Mouse (Mus musculus) neural tube, embryonic 14.5 days (tissue): Measurements from ENCODE around the gene Bdh1. TPM values are rescaled to one million over a fixed set of nuclear protein-coding genes. Genes with fewer than 3 reads are reported as not detected.

Experiments used
- ATAC-seq: fragments of 200-750 bp; cut with Nextera tagmentation; 2 replicates; pipeline ENCODE4 v1.8.0; 2017; ENCODE audit warnings: low read depth, mild to moderate bottlenecking, moderate TSS enrichment, moderate library complexity
- H3K27ac ChIP-seq: fragments of 300-500 bp; sonication (generic); 2 replicates; pipeline ENCODE4 v1.5.1; 2014; ENCODE audit warnings: low read depth, mild to moderate bottlenecking, control low read depth, low read length, moderate library complexity, mixed read lengths
- H3K27me3 ChIP-seq: fragments of 300-500 bp; sonication (generic); 2 replicates; pipeline ENCODE4 v1.6.1; 2014; ENCODE audit warnings: low read length; ENCODE audit not compliant: control insufficient read depth, insufficient read depth
- H3K36me3 ChIP-seq: fragments of 300-500 bp; sonication (generic); 2 replicates; pipeline ENCODE4 v1.6.1; 2014; ENCODE audit warnings: low read length, mixed read lengths; ENCODE audit not compliant: control insufficient read depth, insufficient read depth
- H3K4me1 ChIP-seq: fragments of 300-500 bp; sonication (generic); 2 replicates; pipeline ENCODE4 v1.6.1; 2014; ENCODE audit warnings: low read length; ENCODE audit not compliant: control insufficient read depth, insufficient read depth
- H3K4me2 ChIP-seq: fragments of 300-500 bp; sonication (generic); 2 replicates; pipeline ENCODE4 v1.6.1; 2014; ENCODE audit warnings: mild to moderate bottlenecking, low read depth, low read length, control low read depth
- H3K4me3 ChIP-seq: fragments of 300-500 bp; sonication (generic); 2 replicates; pipeline ENCODE4 v1.5.1; 2014; ENCODE audit warnings: low read depth, low read length, control low read depth, mixed read lengths
- H3K9ac ChIP-seq: fragments of 300-500 bp; sonication (generic); replicated peaks from 2 replicates; pipeline ENCODE4 v1.6.1; 2014; ENCODE audit warnings: low read depth, mild to moderate bottlenecking, control low read depth, low read length, mixed read lengths
- H3K9me3 ChIP-seq: fragments of 300-500 bp; sonication (generic); 2 replicates; pipeline ENCODE4 v1.6.1; 2016; ENCODE audit warnings: low read length; ENCODE audit not compliant: control insufficient read depth
- WGBS: fragments of 180-500 bp; shearing (Covaris S2); extraction: QIAGEN DNeasy Blood & Tissue Kit; methylation state at CpG from one replicate; pipeline ENCODE4 v1.1.7; 2014; 5-methylcytosine and 5-hydroxymethylcytosine counted together
- polyA plus RNA-seq: library from polyadenylated mRNA; unstranded; fragments of >200 nt; fragmentation: Nextera tagmentation; extraction: Ambion mirVana; gene quantifications from 2 replicates; pipeline ENCODE4 v1.2.1, GENCODE M21; 2014

Bdh1 gene
- polyA plus RNA-seq, 1 experiment from 2014 or later: 110 TPM

DNA sequence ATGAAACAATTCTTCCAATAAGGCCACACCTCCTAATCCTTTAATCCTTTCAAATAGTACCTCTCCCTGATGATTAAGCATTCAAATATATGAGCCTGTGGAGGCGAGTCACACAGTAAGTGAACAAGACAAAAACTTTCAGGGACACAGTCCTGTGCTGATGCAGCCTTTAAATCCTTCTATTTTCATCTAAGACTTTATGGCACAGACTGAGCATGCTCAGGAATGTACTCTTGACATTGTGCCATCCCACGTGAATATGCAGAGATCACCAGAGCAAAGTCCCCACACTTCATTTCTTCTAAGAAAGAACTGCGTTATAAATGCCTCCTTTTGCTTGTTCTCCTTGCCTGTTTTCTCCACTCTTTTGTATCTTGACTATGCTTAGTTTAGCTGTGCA lies 14.2 kb upstream of the Bdh1 start:
- no peak overlapping the region for H3K4me2 ChIP-seq
- H3K9me3 ChIP-seq: no peaks in the 10 kb centered on the region
- H3K4me3 ChIP-seq: no peak overlapping the region
- no peaks in the 10 kb centered on the region for H3K27me3 ChIP-seq
- no peak for ATAC-seq
- no peaks in the 10 kb centered on the region for H3K4me1 ChIP-seq
- 79% methylated on average over 3 of the region's 3 CpGs for WGBS
- H3K9ac ChIP-seq: no peak overlapping the region
- no peak overlapping the region for H3K27ac ChIP-seq
- no peaks in the 10 kb centered on the region for H3K36me3 ChIP-seq

DNA sequence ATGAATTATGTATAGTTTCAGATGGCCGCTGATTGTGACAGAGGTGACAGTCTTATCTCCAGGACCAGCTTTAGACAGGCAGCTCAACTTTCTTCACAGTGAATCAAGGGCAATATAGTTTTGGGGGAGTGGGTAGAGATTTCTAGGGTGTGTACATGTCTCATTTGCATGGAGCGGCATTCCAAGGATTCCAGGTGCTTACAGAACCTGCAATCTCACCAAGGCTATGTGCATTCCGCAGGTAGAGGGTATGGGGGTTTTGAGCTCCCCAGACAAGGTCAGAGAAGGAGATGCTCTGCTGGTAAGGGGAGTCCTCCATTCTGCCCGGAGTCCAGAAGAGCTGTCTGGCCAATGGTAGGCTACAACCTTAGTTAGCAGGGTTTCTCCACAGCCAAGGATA lies 11.1 kb upstream of the Bdh1 start:
- WGBS: 82% methylated on average over 4 of the region's 4 CpGs
- no peak for ATAC-seq

DNA sequence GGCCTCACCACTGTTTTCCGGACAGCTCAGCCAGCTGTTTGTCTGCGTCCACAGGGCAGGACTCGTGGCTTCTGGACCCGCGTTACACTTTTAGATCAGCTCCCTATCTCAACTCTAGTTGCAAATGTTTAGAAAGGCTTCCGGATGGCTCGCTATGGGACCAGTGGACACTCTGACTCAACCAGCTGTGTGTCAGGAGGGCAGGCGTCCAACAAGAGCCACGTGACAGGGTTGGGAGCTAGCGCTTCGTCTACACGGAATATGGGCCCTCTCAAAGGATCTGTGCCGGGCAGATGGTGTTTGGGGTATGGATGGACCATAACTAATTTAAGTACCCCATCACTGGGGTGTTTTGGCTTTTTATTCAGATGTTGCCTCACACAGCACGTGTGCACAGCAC lies 9.8 kb upstream of the Bdh1 start:
- peak; percentile 46; the same call in 1 of the 2 replicates for ATAC-seq
- Histone ChIP-seq H3K27ac (no peak overlapping the region), H3K4me2 (no peak overlapping the region), H3K9ac (no peak overlapping the region), H3K4me3 (no peak overlapping the region), H3K9me3 (no peaks in the 10 kb centered on the region), H3K36me3 (no peaks in the 10 kb centered on the region), H3K4me1 (no peaks in the 10 kb centered on the region), H3K27me3 (no peaks in the 10 kb centered on the region)
- 62% methylated on average over 14 of the region's 14 CpGs for WGBS

More for the DNA sequence above, 11.1 kb upstream of the Bdh1 start:
- Histone ChIP-seq H3K9me3 (no peaks in the 10 kb centered on the region), H3K9ac (no peak overlapping the region), H3K4me1 (no peaks in the 10 kb centered on the region), H3K36me3 (no peaks in the 10 kb centered on the region), H3K27me3 (no peaks in the 10 kb centered on the region), H3K4me3 (no peak overlapping the region), H3K27ac (no peak overlapping the region), H3K4me2 (no peak overlapping the region)

DNA sequence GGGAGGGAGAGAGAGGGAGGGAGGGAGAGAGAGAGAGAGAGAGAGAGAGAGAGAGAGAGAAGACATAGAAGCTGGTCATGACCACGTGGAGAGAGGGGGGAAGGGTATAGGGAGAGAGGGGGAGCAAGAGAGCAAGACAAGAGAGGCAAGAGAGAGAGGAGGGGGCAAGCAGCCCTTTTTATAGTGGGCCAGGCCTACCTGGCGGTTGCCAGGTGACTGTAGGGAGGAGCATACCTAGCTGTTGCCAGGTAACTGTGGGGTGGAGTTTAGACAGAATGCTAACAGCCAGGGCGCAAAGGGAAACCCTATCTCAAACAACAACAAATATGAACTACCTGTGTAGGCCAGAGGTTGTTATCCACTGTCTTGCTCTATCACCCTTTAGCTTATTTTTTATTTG lies 8.3 kb upstream of the Bdh1 start:
- no peak for ATAC-seq
- Histone ChIP-seq H3K4me3 (no peak overlapping the region), H3K4me1 (no peaks in the 10 kb centered on the region), H3K9me3 (no peaks in the 10 kb centered on the region), H3K27me3 (no peaks in the 10 kb centered on the region), H3K9ac (no peak overlapping the region), H3K36me3 (no peaks in the 10 kb centered on the region), H3K27ac (no peak overlapping the region), H3K4me2 (no peak overlapping the region)
- 63% methylated on average over 3 of the region's 3 CpGs for WGBS

DNA sequence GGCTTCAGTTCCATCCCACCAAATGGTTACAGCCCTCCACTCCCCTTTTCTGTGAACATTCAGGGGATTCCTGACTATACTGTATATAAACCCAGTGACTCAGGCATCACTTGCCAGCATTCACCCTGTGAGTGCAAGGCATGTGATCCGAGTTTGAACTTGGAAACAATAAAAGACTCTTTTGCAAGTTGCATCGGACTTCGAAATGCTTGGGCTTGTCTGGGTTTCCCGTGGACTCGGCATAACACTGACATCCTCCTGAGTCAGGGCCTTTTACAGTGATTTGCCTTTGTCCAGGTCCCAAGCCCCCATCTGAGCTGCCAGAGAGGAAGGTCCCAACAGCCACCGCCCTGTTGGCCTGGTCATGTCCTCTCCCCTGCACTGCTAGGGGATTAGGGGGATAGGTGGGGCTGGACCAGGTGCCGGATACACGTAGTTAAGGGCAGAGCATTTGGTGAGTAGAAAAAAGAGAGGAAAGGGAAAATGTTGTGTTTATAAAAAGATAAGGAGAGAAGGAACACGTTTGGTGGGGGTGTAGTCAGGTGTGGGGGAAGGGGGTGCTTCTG lies 6.1 kb upstream of the Bdh1 start:
- H3K4me1 ChIP-seq: no peaks in the 10 kb centered on the region
- no peaks in the 10 kb centered on the region for H3K27me3 ChIP-seq
- H3K4me2 ChIP-seq: no peak overlapping the region
- H3K36me3 ChIP-seq: no peaks in the 10 kb centered on the region
- H3K27ac ChIP-seq: no peak overlapping the region
- H3K4me3 ChIP-seq: no peak overlapping the region
- no peak for ATAC-seq
- no peaks in the 10 kb centered on the region for H3K9me3 ChIP-seq
- WGBS: 61% methylated on average over 9 of the region's 9 CpGs
- no peak overlapping the region for H3K9ac ChIP-seq

DNA sequence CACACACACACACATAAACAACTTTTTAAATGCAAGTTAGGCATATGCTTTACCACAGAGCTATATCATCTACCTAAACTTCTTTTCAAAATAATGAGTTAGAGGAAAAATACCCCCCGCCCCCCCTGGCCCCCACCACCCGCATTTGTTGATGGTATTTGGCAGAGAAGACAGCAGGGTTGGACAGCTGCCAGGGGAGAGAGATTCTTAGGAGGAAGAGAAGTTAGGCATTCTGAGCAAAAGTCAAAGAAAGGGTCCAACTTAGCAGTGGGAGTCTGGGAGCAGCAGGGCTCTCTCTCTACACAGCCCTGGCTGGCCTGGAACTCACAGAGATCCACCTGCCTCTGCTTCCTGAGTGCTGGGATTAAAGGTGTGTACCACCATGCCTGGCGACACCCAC lies 3.4 kb upstream of the Bdh1 start:
- 85% methylated on average over 3 of the region's 3 CpGs for WGBS

DNA sequence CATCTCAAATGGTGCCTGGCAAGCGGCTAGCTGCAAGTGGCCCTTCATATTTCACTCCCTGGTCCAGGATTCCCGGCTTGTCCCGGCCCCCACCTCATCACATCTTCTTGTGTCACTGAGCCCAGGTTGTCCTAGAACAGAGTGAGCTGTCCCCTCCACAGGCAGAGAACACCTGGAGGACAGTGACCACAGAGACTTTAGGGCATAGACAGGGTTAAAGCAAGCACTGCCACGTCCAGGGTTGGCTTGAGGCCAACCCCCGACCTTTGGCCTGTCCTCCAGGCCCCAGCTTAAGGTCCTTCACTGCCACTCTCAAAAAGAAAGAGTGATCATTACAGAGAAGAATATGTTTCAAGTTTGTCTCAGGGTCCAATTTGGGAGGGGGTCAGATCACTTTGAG lies 2.6 kb upstream of the Bdh1 start:
- H3K36me3 ChIP-seq: no peaks in the 10 kb centered on the region
- H3K27ac ChIP-seq: no peak overlapping the region
- no peaks in the 10 kb centered on the region for H3K27me3 ChIP-seq
- H3K9ac ChIP-seq: no peak overlapping the region
- ATAC-seq: no peak
- H3K9me3 ChIP-seq: no peaks in the 10 kb centered on the region
- no peak overlapping the region for H3K4me2 ChIP-seq
- H3K4me1 ChIP-seq: no peaks in the 10 kb centered on the region
- H3K4me3 ChIP-seq: no peak overlapping the region
- WGBS: 79% methylated on average over 5 of the region's 5 CpGs

More for the DNA sequence above, 3.4 kb upstream of the Bdh1 start:
- H3K4me2 ChIP-seq: no peak overlapping the region
- no peaks in the 10 kb centered on the region for H3K9me3 ChIP-seq
- H3K27ac ChIP-seq: no peak overlapping the region
- no peaks in the 10 kb centered on the region for H3K4me1 ChIP-seq
- H3K9ac ChIP-seq: no peak overlapping the region
- ATAC-seq: no peak
- H3K36me3 ChIP-seq: no peaks in the 10 kb centered on the region
- H3K27me3 ChIP-seq: no peaks in the 10 kb centered on the region
- H3K4me3 ChIP-seq: no peak overlapping the region

DNA sequence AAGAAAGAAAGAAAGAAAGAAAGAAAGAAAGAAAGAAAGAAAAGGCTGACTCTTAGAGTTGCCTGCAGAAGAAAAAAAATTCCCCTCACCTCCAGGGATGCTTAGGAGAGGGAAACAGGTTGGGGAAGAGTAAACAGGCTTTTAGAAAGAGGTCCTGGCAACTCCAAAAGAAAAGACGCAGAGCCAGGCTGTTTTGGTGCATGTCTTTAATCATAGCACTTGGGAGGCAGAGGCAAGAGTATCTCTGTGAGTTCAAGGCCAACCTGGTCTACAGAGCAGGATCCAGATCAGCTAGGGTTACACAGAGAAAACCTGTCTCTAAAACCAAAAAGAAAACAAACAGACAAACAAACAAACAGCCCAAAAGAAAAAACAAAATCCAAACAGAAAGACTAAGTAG lies 642 bp downstream of the Bdh1 start:
- 71% methylated on average over 1 of the region's 1 CpGs for WGBS
- no peak overlapping the region for H3K4me2 ChIP-seq
- no peaks in the 10 kb centered on the region for H3K27me3 ChIP-seq
- no peaks in the 10 kb centered on the region for H3K9me3 ChIP-seq
- no peaks in the 10 kb centered on the region for H3K36me3 ChIP-seq
- H3K4me1 ChIP-seq: no peaks in the 10 kb centered on the region
- H3K9ac ChIP-seq: no peak overlapping the region
- no peak overlapping the region for H3K27ac ChIP-seq
- no peak for ATAC-seq
- H3K4me3 ChIP-seq: no peak overlapping the region

DNA sequence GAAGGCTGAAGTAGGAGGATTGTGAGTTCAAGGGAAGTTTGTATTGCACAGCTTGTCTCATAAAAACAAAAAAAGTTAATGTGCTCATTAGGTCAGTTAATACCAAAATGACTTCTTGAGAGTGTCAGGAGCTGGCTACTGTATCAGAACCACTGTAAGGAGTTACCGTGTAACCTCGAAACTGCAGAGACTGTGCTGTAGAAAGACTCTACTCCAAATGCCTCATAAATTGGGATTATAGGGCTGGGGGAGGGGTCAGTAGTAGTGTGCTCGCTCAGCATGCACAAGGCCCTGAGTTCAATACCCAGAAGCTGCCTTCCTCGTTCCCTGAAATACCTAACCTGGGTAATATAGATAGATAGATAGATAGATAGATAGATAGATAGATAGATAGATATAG lies 1.3 kb downstream of the Bdh1 start:
- ATAC-seq: no peak
- WGBS: 90% methylated on average over 4 of the region's 4 CpGs
- no peak overlapping the region for H3K27ac ChIP-seq

More for the DNA sequence above, 1.3 kb downstream of the Bdh1 start:
- Histone ChIP-seq H3K4me1 (0 out of 2 replicates have a peak, but pooled peaks cover 3% of the 10 kb centered on the region), H3K4me3 (no peak overlapping the region), H3K9me3 (no peaks in the 10 kb centered on the region), H3K9ac (no peak overlapping the region), H3K27me3 (no peaks in the 10 kb centered on the region), H3K4me2 (no peak overlapping the region), H3K36me3 (no peaks in the 10 kb centered on the region)
